Mouse (Mus musculus) hindbrain, embryonic 16.5 days (tissue): ENCODE measurements around the gene Clmp. TPM values are rescaled to one million over a fixed set of nuclear protein-coding genes. Genes with fewer than 3 reads are reported as not detected.

Experiments
- ATAC-seq: fragments of 200-750 bp; cut with Nextera tagmentation; 2 replicates; pipeline ENCODE4 v1.8.0; 2017; ENCODE audit warnings: moderate TSS enrichment, moderate library complexity
- H3K27ac ChIP-seq: fragments of 300-500 bp; sonication (generic); 2 replicates; pipeline ENCODE4 v1.5.1; 2014; ENCODE audit warnings: low read depth, mild to moderate bottlenecking, control low read depth, low read length, moderate library complexity
- H3K27me3 ChIP-seq: fragments of 300-500 bp; sonication (generic); replicated peaks from 2 replicates; pipeline ENCODE4 v1.6.1; 2014; ENCODE audit warnings: low read length; ENCODE audit not compliant: control insufficient read depth, insufficient read depth
- H3K36me3 ChIP-seq: fragments of 300-500 bp; sonication (generic); 2 replicates; pipeline ENCODE4 v1.6.1; 2014; ENCODE audit warnings: mild to moderate bottlenecking, low read length, moderate library complexity, mixed read lengths; ENCODE audit not compliant: control insufficient read depth, insufficient read depth
- H3K4me1 ChIP-seq: fragments of 300-500 bp; sonication (generic); 2 replicates; pipeline ENCODE4 v1.6.1; 2014; ENCODE audit warnings: low read depth, low read length; ENCODE audit not compliant: control insufficient read depth, insufficient read depth
- H3K4me2 ChIP-seq: fragments of 300-500 bp; sonication (generic); 2 replicates; pipeline ENCODE4 v1.6.1; 2014; ENCODE audit warnings: mild to moderate bottlenecking, low read length, control low read depth, moderate library complexity
- H3K4me3 ChIP-seq: fragments of 300-500 bp; sonication (generic); 2 replicates; pipeline ENCODE4 v1.5.1; 2014; ENCODE audit warnings: mild to moderate bottlenecking, low read length, control low read depth, moderate library complexity
- H3K9ac ChIP-seq: fragments of 300-500 bp; sonication (generic); 2 replicates; pipeline ENCODE4 v1.6.1; 2014; ENCODE audit warnings: low read depth, mild to moderate bottlenecking, control low read depth, low read length, moderate library complexity
- H3K9me3 ChIP-seq: fragments of 300-500 bp; sonication (generic); 2 replicates; pipeline ENCODE4 v1.6.1; 2014; ENCODE audit warnings: mild to moderate bottlenecking, low read length, moderate library complexity; ENCODE audit not compliant: control insufficient read depth
- WGBS: fragments of 180-500 bp; shearing (Covaris S2); extraction: QIAGEN DNeasy Blood & Tissue Kit; methylation state at CpG from one replicate; pipeline ENCODE4 v1.1.7; 2014; 5-methylcytosine and 5-hydroxymethylcytosine counted together
- polyA plus RNA-seq: library from polyadenylated mRNA; unstranded; fragments of >200 nt; fragmentation: Nextera tagmentation; extraction: Ambion mirVana; gene quantifications from 2 replicates; pipeline ENCODE4 v1.2.1, GENCODE M21; 2015

Clmp gene
- 49.1 and 54.2 TPM in 2 replicates for polyA plus RNA-seq

- under 1% methylated on average over 39 of the region's 53 CpGs for WGBS
These were observed at the start of gene Clmp for GRCm38 (mm10) chr9:40685801-40686420. Clmp (plus strand) TSS chr9:40685962.

GRCm38 (mm10) chr9:40636054-40636453, 49.7 kb upstream of the Clmp start:
- Histone ChIP-seq H3K9me3 (no peaks in the 10 kb centered on the region), H3K4me1 (peaks cover 9% of the 10 kb centered on the region), H3K4me3 (no peak overlapping the region), H3K36me3 (no peaks in the 10 kb centered on the region), H3K9ac (no peak overlapping the region), H3K4me2 (no peak overlapping the region), H3K27me3 (no peaks in the 10 kb centered on the region), H3K27ac (no peak overlapping the region)
- 17% methylated on average over 2 of the region's 2 CpGs for WGBS
- ATAC-seq: no peak

More at GRCm38 (mm10) chr9:40685801-40686420, at the start of gene Clmp:
- Histone ChIP-seq H3K4me1 (peaks cover 12% of the 10 kb centered on the region), H3K4me2 (peak within 1 kb of the TSS; percentile 78), H3K27me3 (no peaks in the 10 kb centered on the region), H3K4me3 (peak within 1 kb of the TSS; percentile 83), H3K9ac (peak within 1 kb of the TSS; percentile 98), H3K27ac (peak within 1 kb of the TSS; percentile 95), H3K9me3 (no peaks in the 10 kb centered on the region), H3K36me3 (no peaks in the 10 kb centered on the region)
- peak; percentile 69 for ATAC-seq

GRCm38 (mm10) chr9:40637705-40638393, 47.9 kb upstream of the Clmp start:
- H3K27me3 ChIP-seq: no peaks in the 10 kb centered on the region
- peak overlapping the region; percentile 33 for H3K4me3 ChIP-seq
- WGBS: 26% methylated on average over 8 of the region's 8 CpGs
- H3K27ac ChIP-seq: peak overlapping the region; percentile 78
- peak overlapping the region; percentile 60; the same call in 1 of the 2 replicates for H3K9ac ChIP-seq
- peaks cover 14% of the 10 kb centered on the region for H3K4me1 ChIP-seq
- ATAC-seq: peak; percentile 12; the same call in 1 of the 2 replicates
- peak overlapping the region; percentile 69 for H3K4me2 ChIP-seq
- no peaks in the 10 kb centered on the region for H3K9me3 ChIP-seq
- no peaks in the 10 kb centered on the region for H3K36me3 ChIP-seq

GRCm38 (mm10) chr9:40638394-40639049, 47.2 kb upstream of the Clmp start:
- 2% methylated on average over 14 of the region's 14 CpGs for WGBS
- Histone ChIP-seq H3K27ac (peak overlapping the region; percentile 78), H3K4me2 (peak overlapping the region; percentile 69), H3K9me3 (no peaks in the 10 kb centered on the region), H3K4me3 (peak overlapping the region; percentile 33), H3K9ac (peak overlapping the region; percentile 60; the same call in 1 of the 2 replicates), H3K27me3 (no peaks in the 10 kb centered on the region), H3K36me3 (no peaks in the 10 kb centered on the region), H3K4me1 (peaks cover 14% of the 10 kb centered on the region)
- ATAC-seq: peak; percentile 84

- Histone ChIP-seq H3K4me1 (peaks cover 14% of the 10 kb centered on the region), H3K4me2 (no peak overlapping the region), H3K9me3 (no peaks in the 10 kb centered on the region), H3K9ac (no peak overlapping the region), H3K36me3 (no peaks in the 10 kb centered on the region), H3K4me3 (no peak overlapping the region), H3K27me3 (no peaks in the 10 kb centered on the region), H3K27ac (no peak overlapping the region)
- WGBS: 68% methylated on average over 10 of the region's 10 CpGs
- no peak for ATAC-seq
These were observed 46.1 kb upstream of the Clmp start for GRCm38 (mm10) chr9:40639536-40640187.

- Histone ChIP-seq H3K4me3 (no peak overlapping the region), H3K27ac (no peak overlapping the region)
- WGBS: 71% methylated on average over 2 of the region's 2 CpGs
These were observed 44.4 kb upstream of the Clmp start for GRCm38 (mm10) chr9:40641318-40641717.

GRCm38 (mm10) chr9:40642470-40643220, 43.1 kb upstream of the Clmp start:
- Histone ChIP-seq H3K4me2 (no peak overlapping the region), H3K27ac (peak overlapping the region; percentile 4; the same call in 1 of the 2 replicates)

More at GRCm38 (mm10) chr9:40641318-40641717, 44.4 kb upstream of the Clmp start:
- Histone ChIP-seq H3K9me3 (no peaks in the 10 kb centered on the region), H3K4me1 (peaks cover 14% of the 10 kb centered on the region), H3K9ac (no peak overlapping the region), H3K36me3 (no peaks in the 10 kb centered on the region), H3K27me3 (no peaks in the 10 kb centered on the region), H3K4me2 (no peak overlapping the region)
- ATAC-seq: no peak

GRCm38 (mm10) chr9:40649444-40649843, 36.3 kb upstream of the Clmp start:
- no peak overlapping the region for H3K9ac ChIP-seq
- no peak overlapping the region for H3K27ac ChIP-seq
- no peak overlapping the region for H3K4me2 ChIP-seq
- no peak overlapping the region for H3K4me3 ChIP-seq
- no peaks in the 10 kb centered on the region for H3K36me3 ChIP-seq
- no peaks in the 10 kb centered on the region for H3K27me3 ChIP-seq
- no peaks in the 10 kb centered on the region for H3K9me3 ChIP-seq
- no peak for ATAC-seq
- no peaks in the 10 kb centered on the region for H3K4me1 ChIP-seq
- WGBS: 92% methylated on average over 3 of the region's 3 CpGs

More at GRCm38 (mm10) chr9:40642470-40643220, 43.1 kb upstream of the Clmp start:
- H3K27me3 ChIP-seq: no peaks in the 10 kb centered on the region
- H3K36me3 ChIP-seq: no peaks in the 10 kb centered on the region
- no peaks in the 10 kb centered on the region for H3K9me3 ChIP-seq
- no peak overlapping the region for H3K9ac ChIP-seq
- ATAC-seq: no peak
- no peak overlapping the region for H3K4me3 ChIP-seq
- H3K4me1 ChIP-seq: peaks cover 12% of the 10 kb centered on the region
- 12% methylated on average over 16 of the region's 16 CpGs for WGBS
